Mouse (Mus musculus): ENCODE results near the gene Tmem150a.

Gene Tmem150a

DNA sequence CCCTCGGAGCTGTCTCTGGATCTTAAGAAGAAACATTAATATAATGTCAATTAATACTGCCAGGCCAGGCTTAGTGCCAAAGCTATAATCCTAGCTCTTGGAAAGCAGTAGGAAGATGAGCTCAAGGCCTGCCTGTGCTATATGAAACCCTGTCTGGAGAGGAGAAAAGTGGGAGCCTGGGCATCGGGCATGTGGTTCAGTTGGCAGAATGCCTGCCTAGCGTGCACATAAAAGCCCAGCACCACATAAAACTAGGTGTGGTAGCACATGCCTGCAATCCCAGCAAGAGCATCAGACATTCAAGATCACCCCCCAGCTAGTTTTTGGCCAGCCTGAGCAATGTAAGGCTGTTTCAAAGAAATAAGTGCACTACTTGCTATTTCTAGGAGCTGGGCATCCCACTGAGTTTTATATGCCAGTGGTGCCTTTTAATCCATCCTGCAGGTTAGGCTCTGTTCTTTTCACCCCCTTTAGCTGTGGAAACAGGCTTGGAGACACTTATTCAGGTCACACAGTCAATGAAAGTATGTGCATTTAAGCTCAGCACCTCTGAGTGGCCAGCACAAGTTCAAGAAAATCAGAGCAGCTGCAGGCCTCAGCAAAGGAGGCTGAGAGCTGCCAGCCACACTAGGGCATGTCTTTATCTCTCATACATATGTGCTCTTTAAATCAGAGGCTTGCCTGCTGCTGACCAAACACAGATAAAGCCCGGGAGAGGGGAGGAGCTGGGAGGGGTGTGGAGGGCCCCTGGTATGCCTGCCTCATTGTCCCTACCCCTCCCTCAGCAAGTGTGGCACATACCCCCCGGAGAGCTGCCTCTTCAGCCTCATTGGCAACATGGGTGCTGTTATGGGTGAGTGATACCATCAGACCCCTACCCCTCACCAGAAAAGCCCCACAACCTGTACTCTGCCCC, 2.2 kb downstream of the Tmem150a start:
- TF ChIP-seq NANOG (IDR thresholded peaks at IDR 0.05; ENCODE audit: borderline replicate concordance, low read length), result no peak
- TF ChIP-seq POU5F1 (IDR thresholded peaks at IDR 0.05; ENCODE audit: borderline replicate concordance, low read length), result no peak
- no peak for TF ChIP-seq CTCF (conservative IDR thresholded peaks at IDR 0.05; ENCODE audit: low read length)
- peaks cover 67% of the 10 kb centered on the region for H3K4me1 ChIP-seq (replicated peaks; ENCODE audit: low read depth, low read length)
- H3K36me3 ChIP-seq (ENCODE audit: insufficient read depth, low read length), result peaks cover 44% of the 10 kb centered on the region
- peaks cover 24% of the 10 kb centered on the region for H3K27me3 ChIP-seq (ENCODE audit: insufficient read depth, low read length)
- no peaks in the 10 kb centered on the region for H3K9me3 ChIP-seq (ENCODE audit: low read length)
- no peak overlapping the region for H3K4me3 ChIP-seq (replicated peaks; ENCODE audit: low read length)

DNA sequence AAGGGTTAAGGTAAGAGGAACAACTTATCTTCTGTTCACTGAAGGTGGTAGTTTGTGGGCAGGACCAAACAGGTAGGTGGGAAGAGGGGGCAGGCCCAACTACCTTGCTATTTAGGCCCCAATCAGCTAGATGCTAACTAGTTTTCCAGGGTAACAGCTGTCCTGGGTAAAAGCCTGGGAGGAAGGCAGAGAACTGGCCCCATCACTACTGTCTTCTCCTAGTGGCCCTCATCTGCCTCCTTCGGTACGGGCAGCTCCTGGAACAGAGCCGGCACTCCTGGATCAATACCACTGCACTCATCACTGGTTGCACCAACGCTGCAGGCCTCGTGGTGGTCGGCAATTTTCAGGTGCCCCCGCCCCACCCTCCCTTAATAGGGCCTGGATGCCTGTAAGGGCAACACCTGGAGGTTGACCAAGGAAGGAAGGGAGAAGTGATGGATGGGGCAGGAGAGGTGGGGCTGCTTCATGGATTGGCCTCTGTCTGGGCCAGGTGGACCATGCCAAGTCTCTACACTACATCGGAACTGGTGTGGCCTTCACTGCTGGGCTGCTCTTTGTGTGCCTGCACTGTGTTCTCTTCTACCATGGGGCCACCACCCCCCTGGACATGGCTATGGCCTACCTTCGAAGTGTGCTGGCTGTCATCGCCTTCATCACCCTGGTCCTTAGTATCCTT, 3.0 kb downstream of the Tmem150a start:
- H3K4me3 ChIP-seq (replicated peaks; ENCODE audit: low read length), result no peak overlapping the region
- peaks cover 24% of the 10 kb centered on the region for H3K27me3 ChIP-seq (ENCODE audit: insufficient read depth, low read length)
- H3K36me3 ChIP-seq (ENCODE audit: insufficient read depth, low read length), result peaks cover 41% of the 10 kb centered on the region
- H3K9me3 ChIP-seq (ENCODE audit: low read length), result no peaks in the 10 kb centered on the region
- H3K4me1 ChIP-seq (replicated peaks; ENCODE audit: low read depth, low read length), result peaks cover 70% of the 10 kb centered on the region
- TF ChIP-seq NANOG (IDR thresholded peaks at IDR 0.05; ENCODE audit: borderline replicate concordance, low read length) (no peak), CTCF (conservative IDR thresholded peaks at IDR 0.05; ENCODE audit: low read length) (no peak), POU5F1 (IDR thresholded peaks at IDR 0.05; ENCODE audit: borderline replicate concordance, low read length) (no peak)

DNA sequence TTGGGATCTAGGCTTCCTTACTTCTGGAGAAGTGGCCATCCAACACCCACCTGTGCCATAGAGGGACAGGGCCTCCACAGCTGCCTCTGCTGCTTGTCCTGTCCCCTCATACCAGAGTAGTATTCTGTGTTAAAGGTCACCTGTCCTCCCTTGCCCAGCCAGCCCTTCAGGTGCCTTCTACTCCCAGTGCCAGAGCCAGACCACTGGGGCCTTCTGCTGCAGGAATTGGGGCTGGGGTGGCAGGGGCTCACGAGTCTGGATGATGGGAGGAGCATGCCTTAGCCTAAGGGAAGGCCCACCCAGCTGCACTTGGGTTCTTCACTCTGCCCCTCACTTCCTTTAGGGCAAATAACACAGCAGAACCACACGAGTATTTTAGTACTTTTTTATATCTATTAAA, 4.1 kb downstream of the Tmem150a start:
- H3K9me3 ChIP-seq (ENCODE audit: low read length), result no peaks in the 10 kb centered on the region
- TF ChIP-seq NANOG (IDR thresholded peaks at IDR 0.05; ENCODE audit: borderline replicate concordance, low read length) (no peak), CTCF (conservative IDR thresholded peaks at IDR 0.05; ENCODE audit: low read length) (no peak), POU5F1 (IDR thresholded peaks at IDR 0.05; ENCODE audit: borderline replicate concordance, low read length) (no peak)
- peaks cover 41% of the 10 kb centered on the region for H3K36me3 ChIP-seq (ENCODE audit: insufficient read depth, low read length)
- H3K27me3 ChIP-seq (ENCODE audit: insufficient read depth, low read length), result peaks cover 20% of the 10 kb centered on the region
- no peak overlapping the region; the same call in 1 of the 2 replicates for H3K4me3 ChIP-seq (replicated peaks; ENCODE audit: low read length)
- peaks cover 69% of the 10 kb centered on the region for H3K4me1 ChIP-seq (replicated peaks; ENCODE audit: low read depth, low read length)

DNA sequence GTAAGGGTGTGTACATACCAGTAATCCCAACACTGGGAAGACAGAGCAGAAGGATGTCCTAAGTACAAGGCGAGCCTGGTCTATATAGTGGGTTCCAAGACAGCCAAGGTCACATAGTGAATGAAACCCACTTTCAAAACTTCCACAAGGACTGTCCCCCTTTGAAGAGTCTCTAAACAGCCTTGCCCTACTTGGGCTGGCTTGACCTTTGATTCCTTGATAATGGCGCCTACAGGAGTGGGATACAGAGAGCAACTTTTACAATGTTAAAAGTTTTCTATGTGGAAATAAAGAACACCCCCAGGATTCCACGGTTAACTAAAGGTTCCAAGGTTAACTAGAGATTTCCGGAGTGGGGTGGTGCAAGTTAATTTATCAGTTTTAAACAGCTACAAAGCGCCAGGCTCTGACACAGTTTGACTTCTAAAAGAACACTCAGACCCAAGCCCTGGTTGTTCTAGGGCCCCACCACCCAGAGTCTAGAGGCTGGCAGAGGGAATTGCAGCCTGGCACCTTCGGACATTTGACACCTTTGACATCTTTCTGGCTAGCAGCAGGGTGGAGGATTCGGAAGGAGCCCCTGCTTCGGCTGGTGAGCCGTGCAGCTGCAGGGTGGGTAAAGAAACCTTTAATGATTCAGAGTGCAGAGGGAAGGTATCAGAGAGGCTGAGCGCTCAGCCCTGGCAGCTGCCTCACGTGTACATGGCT, 4.8 kb downstream of the Tmem150a start:
- no peaks in the 10 kb centered on the region for H3K9me3 ChIP-seq (ENCODE audit: low read length)
- peaks cover 14% of the 10 kb centered on the region for H3K27me3 ChIP-seq (ENCODE audit: insufficient read depth, low read length)
- peak overlapping the region; percentile 92 for H3K4me3 ChIP-seq (replicated peaks; ENCODE audit: low read length)
- H3K36me3 ChIP-seq (ENCODE audit: insufficient read depth, low read length), result peaks cover 41% of the 10 kb centered on the region
- TF ChIP-seq POU5F1 (IDR thresholded peaks at IDR 0.05; ENCODE audit: borderline replicate concordance, low read length) (no peak), CTCF (conservative IDR thresholded peaks at IDR 0.05; ENCODE audit: low read length) (no peak), NANOG (IDR thresholded peaks at IDR 0.05; ENCODE audit: borderline replicate concordance, low read length) (no peak)
- peaks cover 63% of the 10 kb centered on the region for H3K4me1 ChIP-seq (replicated peaks; ENCODE audit: low read depth, low read length)

DNA sequence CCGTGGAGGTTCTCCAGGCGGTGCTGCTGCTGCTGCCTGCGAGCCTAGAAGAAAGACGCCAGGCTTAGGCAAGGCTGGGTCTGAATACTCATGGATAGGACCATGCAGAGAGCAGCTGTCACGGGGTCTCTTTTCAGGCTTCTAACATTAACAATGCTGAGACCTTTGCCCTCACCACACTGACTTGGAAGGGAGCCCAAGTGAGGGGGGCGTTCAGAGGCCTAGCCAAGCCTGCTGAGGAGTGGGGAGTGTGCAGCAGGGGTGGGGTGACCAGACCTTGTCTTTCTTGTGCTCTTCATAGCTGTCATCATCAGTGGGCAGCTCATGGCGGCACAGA, 5.3 kb downstream of the Tmem150a start:
- no peaks in the 10 kb centered on the region for H3K9me3 ChIP-seq (ENCODE audit: low read length)
- peak overlapping the region; percentile 92 for H3K4me3 ChIP-seq (replicated peaks; ENCODE audit: low read length)
- H3K36me3 ChIP-seq (ENCODE audit: insufficient read depth, low read length), result peaks cover 41% of the 10 kb centered on the region
- peaks cover 12% of the 10 kb centered on the region for H3K27me3 ChIP-seq (ENCODE audit: insufficient read depth, low read length)
- H3K4me1 ChIP-seq (replicated peaks; ENCODE audit: low read depth, low read length), result peaks cover 64% of the 10 kb centered on the region
- TF ChIP-seq POU5F1 (IDR thresholded peaks at IDR 0.05; ENCODE audit: borderline replicate concordance, low read length) (no peak), CTCF (conservative IDR thresholded peaks at IDR 0.05; ENCODE audit: low read length) (no peak), NANOG (IDR thresholded peaks at IDR 0.05; ENCODE audit: borderline replicate concordance, low read length) (no peak)

DNA sequence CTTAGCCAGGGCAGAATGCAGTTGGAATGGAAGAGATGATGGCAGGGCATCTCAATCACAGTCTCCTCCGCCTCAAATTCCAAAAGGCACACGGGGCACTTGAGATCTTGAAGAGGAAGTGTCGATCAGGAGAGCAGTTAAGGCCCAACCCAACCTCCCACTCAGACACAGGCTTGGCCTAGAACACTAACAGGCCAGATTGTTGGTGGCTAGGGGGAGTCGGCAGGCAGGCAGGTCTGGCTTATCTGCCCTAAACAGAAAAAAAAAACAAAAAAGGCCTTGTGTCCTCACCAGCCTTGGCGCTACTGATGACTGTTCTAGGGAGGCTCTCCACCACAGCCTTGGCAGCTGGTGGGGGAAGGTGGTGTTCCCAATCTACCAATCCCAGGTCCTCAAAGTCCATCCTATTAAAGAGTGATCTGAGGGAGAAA, 5.9 kb downstream of the Tmem150a start:
- Histone ChIP-seq H3K9me3 (ENCODE audit: low read length) (no peaks in the 10 kb centered on the region), H3K36me3 (ENCODE audit: insufficient read depth, low read length) (peaks cover 41% of the 10 kb centered on the region), H3K4me3 (replicated peaks; ENCODE audit: low read length) (peak overlapping the region; percentile 92), H3K27me3 (ENCODE audit: insufficient read depth, low read length) (peaks cover 8% of the 10 kb centered on the region), H3K4me1 (replicated peaks; ENCODE audit: low read depth, low read length) (peaks cover 61% of the 10 kb centered on the region)
- TF ChIP-seq NANOG (IDR thresholded peaks at IDR 0.05; ENCODE audit: borderline replicate concordance, low read length) (peak; percentile 6; the same call in 1 of the 2 replicates), CTCF (conservative IDR thresholded peaks at IDR 0.05; ENCODE audit: low read length) (no peak), POU5F1 (IDR thresholded peaks at IDR 0.05; ENCODE audit: borderline replicate concordance, low read length) (no peak)

DNA sequence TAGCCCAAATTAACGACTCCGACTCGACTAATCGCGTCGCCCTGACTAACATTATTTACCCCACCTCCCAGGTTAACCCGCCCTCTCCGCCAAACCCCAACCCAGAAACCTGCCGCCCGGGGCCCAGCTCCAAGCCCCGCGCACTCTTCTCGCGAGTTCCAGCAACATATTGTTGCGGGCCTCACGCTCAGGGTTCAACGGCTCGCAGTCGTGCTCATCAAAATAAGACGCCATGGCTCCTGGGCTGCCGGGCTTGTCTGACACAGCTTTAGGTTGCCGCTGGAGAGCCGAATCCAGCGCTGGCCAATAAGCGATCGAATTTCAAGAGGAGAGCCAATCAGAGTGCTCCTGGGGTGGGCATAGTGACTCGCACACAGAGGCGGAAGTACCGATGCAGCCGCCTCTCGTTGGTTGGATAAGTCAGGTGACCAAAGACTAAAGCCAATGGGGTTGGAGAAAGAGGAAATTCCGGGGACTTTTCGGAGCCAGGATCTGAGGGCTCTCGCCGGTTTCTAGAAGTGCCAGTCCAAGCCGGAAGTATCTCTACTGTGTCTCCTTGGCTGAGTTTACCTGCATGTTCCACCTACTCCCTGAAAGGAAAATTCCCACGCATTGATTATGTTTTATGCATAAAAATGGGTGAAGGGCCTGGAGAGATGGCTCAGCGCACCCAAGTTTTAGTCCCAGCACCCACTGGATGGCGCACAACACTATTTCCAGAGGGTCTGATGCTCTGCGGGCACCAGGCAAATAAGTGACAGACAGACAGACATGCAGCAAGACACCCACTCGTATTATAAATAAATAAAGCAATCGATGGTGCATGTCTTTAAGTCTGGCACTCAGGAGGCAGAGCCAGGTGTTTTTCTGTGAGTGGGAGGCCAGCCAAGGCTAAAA, 7.1 kb downstream of the Tmem150a start:
- peaks cover 56% of the 10 kb centered on the region for H3K4me1 ChIP-seq (replicated peaks; ENCODE audit: low read depth, low read length)
- H3K4me3 ChIP-seq (replicated peaks; ENCODE audit: low read length), result peak overlapping the region; percentile 92
- TF ChIP-seq NANOG (IDR thresholded peaks at IDR 0.05; ENCODE audit: borderline replicate concordance, low read length) (no peak), CTCF (conservative IDR thresholded peaks at IDR 0.05; ENCODE audit: low read length) (0 out of 2 replicates have a peak, but pooled peaks have one; percentile 4), POU5F1 (IDR thresholded peaks at IDR 0.05; ENCODE audit: borderline replicate concordance, low read length) (no peak)
- H3K27me3 ChIP-seq (ENCODE audit: insufficient read depth, low read length), result no peaks in the 10 kb centered on the region
- no peaks in the 10 kb centered on the region for H3K9me3 ChIP-seq (ENCODE audit: low read length)
- H3K36me3 ChIP-seq (ENCODE audit: insufficient read depth, low read length), result peaks cover 36% of the 10 kb centered on the region

Measured in E14TG2a.4 (cell line).